Mouse (Mus musculus): ENCODE data around the gene Alx1. TPM values are rescaled to one million over a fixed set of nuclear protein-coding genes. Genes with fewer than 3 reads are reported as not detected.

The Alx1 gene
- not detected in 2 replicates for polyA plus RNA-seq (2015; fragmentation: Nextera tagmentation; extraction: Ambion mirVana)

DNA sequence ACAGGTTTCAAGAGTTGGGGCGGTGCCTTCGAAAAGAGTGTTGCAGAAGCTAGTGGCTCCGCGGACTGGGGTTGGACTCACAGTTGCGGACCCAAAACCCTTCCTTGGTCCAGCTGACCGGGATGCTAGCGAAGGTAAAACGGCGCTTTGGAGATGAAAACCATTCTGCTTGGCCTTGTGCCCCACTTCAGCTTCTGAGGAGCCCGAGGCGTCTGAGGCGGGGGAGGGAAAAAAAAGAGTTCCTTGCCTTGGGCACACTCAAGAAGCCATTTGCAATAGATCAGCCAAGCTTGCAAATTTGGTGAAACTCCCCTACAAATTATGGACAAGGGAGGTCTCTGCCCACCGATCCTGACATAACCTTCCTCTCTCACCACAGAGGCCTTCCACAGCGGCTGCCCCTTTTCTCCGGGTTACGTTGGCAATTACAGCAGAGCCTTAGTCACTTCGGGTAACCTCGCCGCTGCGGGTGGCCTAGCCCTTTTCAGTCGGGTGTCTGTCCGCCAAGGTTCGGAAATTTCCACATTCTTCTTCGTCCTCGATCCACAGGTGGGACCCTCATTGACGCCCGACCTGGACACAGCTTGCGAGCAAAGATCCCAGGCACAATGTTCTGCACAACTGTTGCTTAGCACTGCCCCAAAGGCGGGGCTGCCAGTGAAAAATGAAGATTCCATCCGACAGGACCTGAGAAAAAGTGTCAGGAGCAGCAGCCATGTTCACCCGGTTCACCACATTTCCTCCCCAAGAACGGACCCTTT is at the start of gene Alx1:
Alx1 (minus strand) TSS at position 486 of the 761 bp plus-strand sequence.
- 4% methylated on average over 32 of the region's 32 CpGs for WGBS (ENCODE audit: insufficient replicate concordance)
- no peak within 1 kb of the TSS for H3K9ac ChIP-seq (ENCODE audit: low read depth, low read length)
- H3K4me3 ChIP-seq (ENCODE audit: low read depth, low read length), result no peak within 1 kb of the TSS
- ATAC-seq (ENCODE audit: low read depth), result no peak
- H3K27ac ChIP-seq (ENCODE audit: low read length), result no peak within 1 kb of the TSS
- no peaks in the 10 kb centered on the region; the same call in 1 of the 2 replicates for H3K4me1 ChIP-seq (ENCODE audit: control insufficient read depth, low read depth, low read length)
- peaks cover 74% of the 10 kb centered on the region for H3K27me3 ChIP-seq (ENCODE audit: control insufficient read depth, insufficient read depth, low read depth, low read length)
- H3K4me2 ChIP-seq (ENCODE audit: low read depth, low read length), result no peak within 1 kb of the TSS
- H3K36me3 ChIP-seq (ENCODE audit: control insufficient read depth, insufficient read depth), result no peaks in the 10 kb centered on the region
- H3K9me3 ChIP-seq (replicated peaks; ENCODE audit: control insufficient read depth, low read length), result no peaks in the 10 kb centered on the region

DNA sequence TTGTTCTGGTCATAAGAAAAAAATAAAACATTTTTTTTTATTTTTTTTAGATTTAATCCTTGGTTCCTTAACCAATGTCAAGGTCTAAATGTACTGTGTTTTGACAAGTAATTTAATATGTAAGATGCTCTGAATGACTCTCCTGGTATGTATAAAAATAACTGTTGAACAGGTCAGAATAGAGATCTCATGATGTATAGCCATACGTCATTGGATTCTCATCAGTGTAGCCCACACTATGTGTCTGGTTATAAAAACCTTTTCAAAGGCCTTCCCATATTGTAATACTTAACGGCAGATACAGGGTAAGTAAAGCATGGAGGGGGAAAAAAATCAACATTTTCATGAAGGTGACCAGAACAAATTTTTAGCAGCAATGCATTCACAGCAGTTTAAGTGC is 19.6 kb upstream of the Alx1 start:
- H3K27ac ChIP-seq (ENCODE audit: low read length), result no peak overlapping the region
- H3K9me3 ChIP-seq (replicated peaks; ENCODE audit: control insufficient read depth, low read length), result no peaks in the 10 kb centered on the region
- H3K9ac ChIP-seq (ENCODE audit: low read depth, low read length), result no peak overlapping the region
- H3K4me1 ChIP-seq (ENCODE audit: control insufficient read depth, low read depth, low read length), result no peaks in the 10 kb centered on the region
- WGBS (ENCODE audit: insufficient replicate concordance), result 69% methylated on average over 2 of the region's 2 CpGs
- no peak for ATAC-seq (ENCODE audit: low read depth)
- no peaks in the 10 kb centered on the region for H3K36me3 ChIP-seq (ENCODE audit: control insufficient read depth, insufficient read depth)
- H3K27me3 ChIP-seq (ENCODE audit: control insufficient read depth, insufficient read depth, low read depth, low read length), result no peaks in the 10 kb centered on the region
- no peak overlapping the region for H3K4me2 ChIP-seq (ENCODE audit: low read depth, low read length)
- H3K4me3 ChIP-seq (ENCODE audit: low read depth, low read length), result no peak overlapping the region

DNA sequence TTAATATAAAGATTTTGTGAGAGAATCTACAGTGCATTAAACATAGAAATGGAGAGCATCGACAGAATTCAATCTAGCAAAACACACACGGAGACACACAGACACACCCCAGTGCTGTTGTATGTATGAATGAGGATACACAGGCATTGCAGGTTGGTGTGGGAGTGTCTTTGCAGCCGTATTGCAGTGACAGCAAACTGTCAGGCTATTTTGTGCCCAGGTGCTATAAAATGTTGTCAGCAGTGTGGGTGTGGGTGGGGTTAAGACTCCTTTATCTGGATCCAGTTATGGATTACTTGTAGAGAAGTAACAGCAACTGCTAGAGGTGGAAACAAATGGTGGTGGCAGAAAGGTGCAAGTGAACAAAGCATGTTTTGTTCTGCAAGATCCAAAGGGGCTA is 16.6 kb upstream of the Alx1 start:
- Histone ChIP-seq H3K27ac (ENCODE audit: low read length) (no peak overlapping the region), H3K27me3 (ENCODE audit: control insufficient read depth, insufficient read depth, low read depth, low read length) (no peaks in the 10 kb centered on the region), H3K36me3 (ENCODE audit: control insufficient read depth, insufficient read depth) (no peaks in the 10 kb centered on the region), H3K9me3 (replicated peaks; ENCODE audit: control insufficient read depth, low read length) (no peaks in the 10 kb centered on the region), H3K4me2 (ENCODE audit: low read depth, low read length) (no peak overlapping the region), H3K4me1 (ENCODE audit: control insufficient read depth, low read depth, low read length) (no peaks in the 10 kb centered on the region), H3K4me3 (ENCODE audit: low read depth, low read length) (no peak overlapping the region), H3K9ac (ENCODE audit: low read depth, low read length) (no peak overlapping the region)
- ATAC-seq (ENCODE audit: low read depth), result no peak
- WGBS (ENCODE audit: insufficient replicate concordance), result 52% methylated on average over 3 of the region's 3 CpGs

DNA sequence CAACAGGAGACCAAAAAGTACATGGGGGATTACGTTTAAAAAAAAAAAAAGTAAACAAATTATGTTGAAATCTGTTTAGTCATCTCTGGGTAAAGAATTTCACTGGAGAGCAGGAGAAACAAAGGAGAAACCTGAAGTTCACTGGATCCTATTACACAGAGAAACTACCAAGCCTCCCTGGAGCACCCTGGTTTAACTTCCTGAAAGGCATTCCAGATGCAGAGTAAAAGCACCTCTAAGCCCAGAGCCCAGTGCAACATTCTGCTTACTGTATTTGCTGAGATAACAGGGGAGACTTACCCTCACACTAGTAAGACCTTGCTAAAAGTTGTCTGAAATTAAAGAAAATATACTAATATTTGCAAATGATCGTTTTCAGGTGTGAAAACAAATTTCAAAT is 15.0 kb upstream of the Alx1 start:
- H3K36me3 ChIP-seq (ENCODE audit: control insufficient read depth, insufficient read depth), result no peaks in the 10 kb centered on the region
- H3K9me3 ChIP-seq (replicated peaks; ENCODE audit: control insufficient read depth, low read length), result no peaks in the 10 kb centered on the region
- no peaks in the 10 kb centered on the region for H3K27me3 ChIP-seq (ENCODE audit: control insufficient read depth, insufficient read depth, low read depth, low read length)
- no peak overlapping the region for H3K4me2 ChIP-seq (ENCODE audit: low read depth, low read length)
- no peak overlapping the region for H3K27ac ChIP-seq (ENCODE audit: low read length)
- no peak for ATAC-seq (ENCODE audit: low read depth)
- H3K4me3 ChIP-seq (ENCODE audit: low read depth, low read length), result no peak overlapping the region
- H3K4me1 ChIP-seq (ENCODE audit: control insufficient read depth, low read depth, low read length), result no peaks in the 10 kb centered on the region
- 30% methylated on average over 2 of the region's 2 CpGs for WGBS (ENCODE audit: insufficient replicate concordance)
- H3K9ac ChIP-seq (ENCODE audit: low read depth, low read length), result no peak overlapping the region

DNA sequence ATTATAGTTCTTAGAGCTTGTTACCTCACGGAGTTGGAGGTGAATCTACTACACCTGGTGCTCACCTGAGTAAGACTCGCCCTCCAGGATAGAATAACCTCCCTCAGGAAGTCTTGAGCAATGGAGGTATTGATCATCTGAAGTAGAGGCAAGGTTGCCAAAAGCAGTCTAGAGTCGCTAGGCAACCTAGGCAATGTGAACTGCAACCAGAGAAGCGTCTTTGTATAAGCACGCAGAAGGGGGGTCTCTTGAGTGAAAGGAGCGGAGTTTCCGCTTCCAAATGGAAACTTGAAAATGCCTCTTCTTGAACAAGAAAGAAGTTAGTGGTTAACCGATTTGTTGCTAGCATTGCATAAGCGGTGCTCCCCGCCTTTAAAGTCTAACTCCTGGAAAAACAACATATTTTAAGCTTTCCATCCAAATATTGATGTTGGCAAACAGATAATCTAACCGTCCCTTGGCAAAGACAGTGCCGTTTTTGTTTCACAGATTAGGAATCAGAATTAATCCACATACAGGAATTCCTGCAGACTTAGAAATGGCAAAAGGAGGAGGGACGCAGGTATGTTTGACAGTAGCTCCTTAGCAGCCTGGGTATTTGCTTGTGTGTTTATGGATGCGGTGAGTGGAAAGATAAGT is 5.1 kb upstream of the Alx1 start:
- H3K4me1 ChIP-seq (ENCODE audit: control insufficient read depth, low read depth, low read length), result no peaks in the 10 kb centered on the region
- H3K4me2 ChIP-seq (ENCODE audit: low read depth, low read length), result no peak overlapping the region
- ATAC-seq (ENCODE audit: low read depth), result no peak
- no peak overlapping the region for H3K9ac ChIP-seq (ENCODE audit: low read depth, low read length)
- peaks cover 43% of the 10 kb centered on the region for H3K27me3 ChIP-seq (ENCODE audit: control insufficient read depth, insufficient read depth, low read depth, low read length)
- H3K36me3 ChIP-seq (ENCODE audit: control insufficient read depth, insufficient read depth), result no peaks in the 10 kb centered on the region
- no peak overlapping the region for H3K27ac ChIP-seq (ENCODE audit: low read length)
- no peaks in the 10 kb centered on the region for H3K9me3 ChIP-seq (replicated peaks; ENCODE audit: control insufficient read depth, low read length)
- H3K4me3 ChIP-seq (ENCODE audit: low read depth, low read length), result no peak overlapping the region
- 3% methylated on average over 14 of the region's 14 CpGs for WGBS (ENCODE audit: insufficient replicate concordance)

DNA sequence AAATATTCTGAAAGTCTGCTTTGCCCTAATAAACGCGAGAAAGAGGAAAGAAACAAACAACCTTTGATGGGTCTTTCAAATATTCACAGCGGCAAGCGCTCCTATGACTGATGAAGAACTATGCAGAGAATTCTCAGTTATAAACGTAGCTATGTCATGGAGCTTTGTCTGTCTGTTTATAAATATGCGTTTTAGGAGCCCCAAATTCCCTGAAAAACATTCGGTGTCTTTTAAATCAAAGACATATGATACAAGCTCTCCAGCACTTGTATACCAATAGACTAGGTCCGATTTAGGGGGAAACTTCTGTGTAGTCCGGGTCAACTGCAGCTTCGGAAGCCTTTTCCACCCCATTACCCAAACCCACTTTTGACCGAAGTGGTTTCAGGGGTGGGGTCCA is 916 bp upstream of the Alx1 start:
- no peaks in the 10 kb centered on the region; the same call in 1 of the 2 replicates for H3K4me1 ChIP-seq (ENCODE audit: control insufficient read depth, low read depth, low read length)
- 6% methylated on average over 11 of the region's 11 CpGs for WGBS (ENCODE audit: insufficient replicate concordance)
- no peak overlapping the region for H3K4me2 ChIP-seq (ENCODE audit: low read depth, low read length)
- H3K27ac ChIP-seq (ENCODE audit: low read length), result no peak overlapping the region
- H3K9ac ChIP-seq (ENCODE audit: low read depth, low read length), result no peak overlapping the region
- ATAC-seq (ENCODE audit: low read depth), result no peak
- no peak overlapping the region for H3K4me3 ChIP-seq (ENCODE audit: low read depth, low read length)
- peaks cover 79% of the 10 kb centered on the region for H3K27me3 ChIP-seq (ENCODE audit: control insufficient read depth, insufficient read depth, low read depth, low read length)
- H3K9me3 ChIP-seq (replicated peaks; ENCODE audit: control insufficient read depth, low read length), result no peaks in the 10 kb centered on the region
- H3K36me3 ChIP-seq (ENCODE audit: control insufficient read depth, insufficient read depth), result no peaks in the 10 kb centered on the region

DNA sequence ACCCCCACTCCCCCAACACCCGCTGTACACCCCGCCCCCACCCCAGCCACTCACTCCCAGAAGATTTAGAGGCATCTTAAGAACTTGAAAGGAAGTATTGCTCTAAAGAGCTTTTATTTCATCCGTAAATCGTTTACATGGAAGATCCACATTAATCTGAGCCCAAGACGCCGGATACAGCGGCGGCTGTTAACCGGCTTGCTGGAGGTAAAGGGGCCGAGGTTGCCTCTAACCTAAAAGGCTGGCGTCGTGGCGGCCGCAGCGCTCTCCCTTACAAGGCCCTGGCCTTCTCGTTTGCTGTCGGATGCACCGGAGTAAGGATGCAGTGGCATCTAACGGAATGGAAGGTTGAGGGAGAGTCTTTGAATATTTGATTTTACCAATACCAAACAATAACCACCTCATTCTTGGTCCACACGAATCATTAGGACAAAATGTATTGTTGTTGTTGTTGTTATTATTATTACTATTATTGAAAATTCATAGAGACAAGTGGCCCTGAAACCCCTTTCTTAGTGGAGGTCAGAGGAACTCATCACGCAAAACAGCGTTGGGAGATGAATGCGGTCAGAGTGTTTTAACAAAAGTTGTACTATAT is 784 bp downstream of the Alx1 start:
- Histone ChIP-seq H3K4me2 (ENCODE audit: low read depth, low read length) (no peak overlapping the region), H3K9ac (ENCODE audit: low read depth, low read length) (no peak overlapping the region), H3K27me3 (ENCODE audit: control insufficient read depth, insufficient read depth, low read depth, low read length) (peaks cover 70% of the 10 kb centered on the region), H3K4me3 (ENCODE audit: low read depth, low read length) (no peak overlapping the region), H3K4me1 (ENCODE audit: control insufficient read depth, low read depth, low read length) (no peaks in the 10 kb centered on the region; the same call in 1 of the 2 replicates), H3K9me3 (replicated peaks; ENCODE audit: control insufficient read depth, low read length) (no peaks in the 10 kb centered on the region), H3K36me3 (ENCODE audit: control insufficient read depth, insufficient read depth) (no peaks in the 10 kb centered on the region), H3K27ac (ENCODE audit: low read length) (no peak overlapping the region)
- ATAC-seq (ENCODE audit: low read depth), result no peak
- 2% methylated on average over 23 of the region's 23 CpGs for WGBS (ENCODE audit: insufficient replicate concordance)

DNA sequence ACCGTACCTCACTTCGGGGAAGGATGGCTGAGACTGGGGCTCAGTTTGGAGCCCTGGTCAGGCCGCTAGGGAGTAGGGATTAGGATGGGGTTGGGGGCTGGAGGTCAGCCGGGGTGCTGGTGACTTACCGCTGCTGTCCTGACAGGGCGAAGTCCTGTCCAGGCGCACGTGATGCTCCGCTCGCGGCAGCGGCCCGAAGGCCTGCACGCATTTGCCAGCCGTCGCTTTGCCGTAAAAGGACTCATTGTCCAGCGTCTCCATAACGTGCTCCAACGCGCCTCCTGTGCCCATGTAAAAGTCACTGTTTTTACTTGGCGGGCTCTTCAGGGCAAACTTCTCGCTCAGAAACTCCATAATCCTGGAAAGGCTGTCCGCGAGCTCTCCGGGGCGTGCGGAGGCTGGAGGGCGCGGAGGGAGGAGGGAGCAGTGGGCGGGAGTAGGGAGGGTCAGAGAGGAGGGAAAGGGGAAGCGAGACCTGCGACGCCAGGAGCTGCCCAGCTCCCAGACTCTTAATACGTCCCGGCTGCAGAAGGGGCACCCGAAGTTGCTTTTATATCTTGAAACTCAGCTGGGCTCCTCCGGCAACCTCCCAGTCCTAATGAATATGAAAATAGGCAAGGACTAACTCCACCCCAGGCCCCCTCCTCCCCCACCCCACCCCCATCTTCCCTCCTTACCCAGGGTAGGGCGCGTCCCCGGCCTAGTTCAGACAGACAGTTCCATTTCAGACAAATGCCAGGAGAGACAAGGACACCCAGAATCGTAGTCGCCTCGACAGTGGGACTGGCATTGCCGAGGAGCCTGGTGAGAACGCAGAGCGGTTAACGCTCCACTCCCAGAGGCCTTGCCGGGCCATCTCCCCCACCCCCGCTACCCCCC is 1.5 kb downstream of the Alx1 start:
- Histone ChIP-seq H3K36me3 (ENCODE audit: control insufficient read depth, insufficient read depth) (no peaks in the 10 kb centered on the region), H3K4me2 (ENCODE audit: low read depth, low read length) (peak overlapping the region; percentile 41), H3K4me1 (ENCODE audit: control insufficient read depth, low read depth, low read length) (no peaks in the 10 kb centered on the region; the same call in 1 of the 2 replicates), H3K9ac (ENCODE audit: low read depth, low read length) (no peak overlapping the region), H3K4me3 (ENCODE audit: low read depth, low read length) (peak overlapping the region; percentile 31; the same call in 1 of the 2 replicates), H3K9me3 (replicated peaks; ENCODE audit: control insufficient read depth, low read length) (no peaks in the 10 kb centered on the region), H3K27ac (ENCODE audit: low read length) (no peak overlapping the region), H3K27me3 (ENCODE audit: control insufficient read depth, insufficient read depth, low read depth, low read length) (peaks cover 69% of the 10 kb centered on the region)
- ATAC-seq (ENCODE audit: low read depth), result 0 out of 2 replicates have a peak, but pooled peaks have one; percentile 21
- WGBS (ENCODE audit: insufficient replicate concordance), result under 1% methylated on average over 49 of the region's 50 CpGs

All from liver, embryonic 16.5 days (tissue).